Mouse (Mus musculus) adrenal gland, postnatal 36 days (tissue): ENCODE measurements at regions not wholly inside any gene's neighbourhood (a gene's known extent, or its start where the extent isn't known, plus 50 kb on each side); places are given as distances from the start of the nearest gene placed in this dataset.

Experiments used
- DNase-seq, 2 experiments: peaks; one replicate each; pipeline ENCODE4 v3.0.0; 2021; ENCODE audit warnings: mixed read lengths in 1 of 2

- DNase-seq: no peak
Measured at GRCm38 (mm10) chr17:79414006-79414405, 59.1 kb upstream of the Cdc42ep3 start.

GRCm38 (mm10) chr17:79417953-79418352 is 63.1 kb upstream of the Cdc42ep3 start:
- DNase-seq: no peak

- no peak for DNase-seq
Measured at GRCm38 (mm10) chr17:79421618-79422017, 66.7 kb upstream of the Cdc42ep3 start.

- DNase-seq: no peak
Measured at GRCm38 (mm10) chr17:79439182-79439581, 84.3 kb upstream of the Cdc42ep3 start.

- DNase-seq: peak; percentile 28 to 59
Measured at GRCm38 (mm10) chr17:79442507-79443115, 87.7 kb upstream of the Cdc42ep3 start.

GRCm38 (mm10) chr17:79447170-79447569 is 92.3 kb upstream of the Cdc42ep3 start:
- DNase-seq: no peak

GRCm38 (mm10) chr17:79451141-79451860 is 96.4 kb upstream of the Cdc42ep3 start:
- peak in 1 of 2 experiments; percentile 25 for DNase-seq

GRCm38 (mm10) chr17:79453825-79454224 is 98.9 kb upstream of the Cdc42ep3 start:
- DNase-seq: no peak

- DNase-seq: peak in 1 of 2 experiments; percentile 5
Measured at GRCm38 (mm10) chr17:79454526-79454925, 99.6 kb upstream of the Cdc42ep3 start.

GRCm38 (mm10) chr17:79455229-79455628 is 100.3 kb upstream of the Cdc42ep3 start:
- no peak for DNase-seq

- no peak for DNase-seq
Measured at GRCm38 (mm10) chr17:79457636-79458035, 102.7 kb upstream of the Cdc42ep3 start.

GRCm38 (mm10) chr17:79461681-79462091 is 106.8 kb upstream of the Cdc42ep3 start:
- no peak for DNase-seq

- DNase-seq: no peak
Measured at GRCm38 (mm10) chr17:79463074-79463694, 108.3 kb upstream of the Cdc42ep3 start.

GRCm38 (mm10) chr17:79465666-79466065 is 110.8 kb upstream of the Cdc42ep3 start:
- no peak for DNase-seq

- no peak for DNase-seq
Measured at GRCm38 (mm10) chr17:79471639-79472038, 116.7 kb upstream of the Cdc42ep3 start.

GRCm38 (mm10) chr17:79472106-79472995 is 117.5 kb upstream of the Cdc42ep3 start:
- peak in 1 of 2 experiments; percentile 5 for DNase-seq

- DNase-seq: no peak
Measured at GRCm38 (mm10) chr17:79476671-79477070, 121.8 kb upstream of the Cdc42ep3 start.

- DNase-seq: no peak
Measured at GRCm38 (mm10) chr17:79481112-79481738, 126.3 kb upstream of the Cdc42ep3 start.

GRCm38 (mm10) chr17:79481936-79482335 is 127.0 kb upstream of the Cdc42ep3 start:
- DNase-seq: no peak

GRCm38 (mm10) chr17:79485239-79485638 is 126.4 kb upstream of the Rmdn2 start:
- no peak for DNase-seq

- DNase-seq: no peak
Measured at GRCm38 (mm10) chr17:79489306-79489705, 122.4 kb upstream of the Rmdn2 start.

GRCm38 (mm10) chr17:79497629-79498028 is 114.0 kb upstream of the Rmdn2 start:
- no peak for DNase-seq
